Mouse (Mus musculus): Measurements from ENCODE around the gene Slc35e2. TPM values are rescaled to one million over a fixed set of nuclear protein-coding genes. Genes with fewer than 3 reads are reported as not detected.
"Not testable (repeated sequence)": the region's sequence is repeated elsewhere in the genome, so short reads cannot be mapped to it uniquely, and the experiment has no call there.

Gene Slc35e2
- polyA plus RNA-seq, 1 experiment from 2014 or later: 11.9 TPM

- H3K4me3 ChIP-seq: no peak overlapping the region
- H3K27ac ChIP-seq (replicated peaks): no peak overlapping the region
- H3K36me3 ChIP-seq: peaks cover 77% of the 10 kb centered on the region
- no peaks in the 10 kb centered on the region for H3K9me3 ChIP-seq (replicated peaks)
- no peak for DNase-seq (ENCODE audit: low spot score)
- 80% methylated on average over 2 of the region's 2 CpGs for WGBS
- no peaks in the 10 kb centered on the region for H3K27me3 ChIP-seq (ENCODE audit: low read depth, poor library complexity, severe bottlenecking)
- peaks cover 13% of the 10 kb centered on the region for H3K4me1 ChIP-seq
Measured at GRCm38 (mm10) chr4:155606825-155607224, 5.6 kb downstream of the Slc35e2 start.

GRCm38 (mm10) chr4:155611860-155612259 is 10.6 kb downstream of the Slc35e2 start:
- Histone ChIP-seq H3K36me3 (peaks cover 80% of the 10 kb centered on the region), H3K4me1 (no peaks in the 10 kb centered on the region), H3K9me3 (replicated peaks) (no peaks in the 10 kb centered on the region), H3K27ac (replicated peaks) (no peak overlapping the region), H3K27me3 (ENCODE audit: low read depth, poor library complexity, severe bottlenecking) (no peaks in the 10 kb centered on the region), H3K4me3 (no peak overlapping the region)
- WGBS: 97% methylated on average over 3 of the region's 3 CpGs
- no peak for DNase-seq (ENCODE audit: low spot score)

- 97% methylated on average over 3 of the region's 3 CpGs for WGBS
- DNase-seq (ENCODE audit: low spot score): no peak
- peaks cover 85% of the 10 kb centered on the region for H3K36me3 ChIP-seq
- no peaks in the 10 kb centered on the region for H3K9me3 ChIP-seq (replicated peaks)
- H3K27ac ChIP-seq (replicated peaks): no peak overlapping the region
- no peaks in the 10 kb centered on the region for H3K4me1 ChIP-seq
- no peaks in the 10 kb centered on the region for H3K27me3 ChIP-seq (ENCODE audit: low read depth, poor library complexity, severe bottlenecking)
- H3K4me3 ChIP-seq: no peak overlapping the region
Measured at GRCm38 (mm10) chr4:155613264-155613663, 12.0 kb downstream of the Slc35e2 start.

GRCm38 (mm10) chr4:155618321-155618720 is 17.1 kb downstream of the Slc35e2 start:
- Histone ChIP-seq H3K4me3 (no peak overlapping the region), H3K4me1 (peaks cover 2% of the 10 kb centered on the region; the same call in 1 of the 2 replicates), H3K36me3 (peaks cover 82% of the 10 kb centered on the region), H3K9me3 (replicated peaks) (no peaks in the 10 kb centered on the region), H3K27ac (replicated peaks) (no peak overlapping the region), H3K27me3 (ENCODE audit: low read depth, poor library complexity, severe bottlenecking) (no peaks in the 10 kb centered on the region)
- WGBS: 91% methylated on average over 5 of the region's 5 CpGs
- no peak for DNase-seq (ENCODE audit: low spot score)

GRCm38 (mm10) chr4:155624338-155625291 is 23.4 kb downstream of the Slc35e2 start, which contains the start of gene Cdk11b:
Gene Cdk11b (plus strand): TSS chr4:155624854.
- Histone ChIP-seq H3K9me3 (replicated peaks) (no peaks in the 10 kb centered on the region), H3K4me1 (peaks cover 18% of the 10 kb centered on the region), H3K4me3 (peak within 1 kb of the TSS; percentile 98), H3K27ac (replicated peaks) (peak within 1 kb of the TSS; percentile 83), H3K36me3 (peaks cover 58% of the 10 kb centered on the region), H3K27me3 (ENCODE audit: low read depth, poor library complexity, severe bottlenecking) (no peaks in the 10 kb centered on the region)
- under 1% methylated on average over 84 of the region's 84 CpGs for WGBS
- DNase-seq (ENCODE audit: low spot score): peak; percentile 97

GRCm38 (mm10) chr4:155630267-155630666 is 29.1 kb downstream of the Slc35e2 start:
- WGBS: 92% methylated on average over 6 of the region's 6 CpGs
- Histone ChIP-seq H3K36me3 (peaks cover 90% of the 10 kb centered on the region), H3K4me1 (peaks cover 4% of the 10 kb centered on the region), H3K9me3 (replicated peaks) (no peaks in the 10 kb centered on the region), H3K27ac (replicated peaks) (no peak overlapping the region), H3K27me3 (ENCODE audit: low read depth, poor library complexity, severe bottlenecking) (no peaks in the 10 kb centered on the region), H3K4me3 (no peak overlapping the region)
- no peak for DNase-seq (ENCODE audit: low spot score)

- H3K27ac ChIP-seq (replicated peaks): no peak overlapping the region
- H3K4me1 ChIP-seq: no peaks in the 10 kb centered on the region
- H3K36me3 ChIP-seq: peaks cover 98% of the 10 kb centered on the region
- H3K27me3 ChIP-seq (ENCODE audit: low read depth, poor library complexity, severe bottlenecking): no peaks in the 10 kb centered on the region
- H3K4me3 ChIP-seq: no peak overlapping the region
- no peak for DNase-seq (ENCODE audit: low spot score)
- no peaks in the 10 kb centered on the region for H3K9me3 ChIP-seq (replicated peaks)
Measured at GRCm38 (mm10) chr4:155635766-155636499, 34.7 kb downstream of the Slc35e2 start.

GRCm38 (mm10) chr4:155643531-155643930 is 42.3 kb downstream of the Slc35e2 start:
- H3K27me3 ChIP-seq (ENCODE audit: low read depth, poor library complexity, severe bottlenecking): no peaks in the 10 kb centered on the region
- no peak for DNase-seq (ENCODE audit: low spot score)
- WGBS: 100% methylated on average over 1 of the region's 1 CpGs
- H3K27ac ChIP-seq (replicated peaks): no peak overlapping the region
- H3K4me1 ChIP-seq: no peaks in the 10 kb centered on the region
- no peaks in the 10 kb centered on the region for H3K9me3 ChIP-seq (replicated peaks)
- no peak overlapping the region for H3K4me3 ChIP-seq
- H3K36me3 ChIP-seq: peaks cover 97% of the 10 kb centered on the region

- not testable (repeated sequence) for H3K4me1 ChIP-seq; DNase-seq (ENCODE audit: low spot score); H3K27ac ChIP-seq (replicated peaks); H3K9me3 ChIP-seq (replicated peaks); H3K4me3 ChIP-seq; H3K27me3 ChIP-seq (ENCODE audit: low read depth, poor library complexity, severe bottlenecking)
- WGBS: 98% methylated on average over 2 of the region's 2 CpGs
- H3K36me3 ChIP-seq: peaks cover 99% of the 10 kb centered on the region
Measured at GRCm38 (mm10) chr4:155645308-155645707, 44.1 kb downstream of the Slc35e2 start, which contains the start of gene Gm10563. Gene Gm10563 (minus strand): TSS chr4:155645408.

GRCm38 (mm10) chr4:155645721-155646120 is 44.5 kb downstream of the Slc35e2 start:
- Histone ChIP-seq H3K27ac (replicated peaks) (no peak overlapping the region), H3K4me3 (no peak overlapping the region), H3K27me3 (ENCODE audit: low read depth, poor library complexity, severe bottlenecking) (peaks cover 8% of the 10 kb centered on the region), H3K9me3 (replicated peaks) (no peaks in the 10 kb centered on the region), H3K36me3 (peaks cover 99% of the 10 kb centered on the region), H3K4me1 (no peaks in the 10 kb centered on the region)
- WGBS: 97% methylated on average over 5 of the region's 5 CpGs
- no peak for DNase-seq (ENCODE audit: low spot score)

GRCm38 (mm10) chr4:155649355-155649754 is 48.1 kb downstream of the Slc35e2 start:
- Histone ChIP-seq H3K4me1 (peaks cover 24% of the 10 kb centered on the region), H3K27me3 (ENCODE audit: low read depth, poor library complexity, severe bottlenecking) (peaks cover 44% of the 10 kb centered on the region), H3K4me3 (no peak overlapping the region), H3K27ac (replicated peaks) (no peak overlapping the region), H3K36me3 (peaks cover 75% of the 10 kb centered on the region), H3K9me3 (replicated peaks) (no peaks in the 10 kb centered on the region)
- WGBS: 92% methylated on average over 11 of the region's 11 CpGs
- no peak for DNase-seq (ENCODE audit: low spot score)

GRCm38 (mm10) chr4:155651553-155652269 is 50.5 kb downstream of the Slc35e2 start:
- H3K9me3 ChIP-seq (replicated peaks): no peaks in the 10 kb centered on the region
- no peak overlapping the region for H3K27ac ChIP-seq (replicated peaks)
- H3K4me3 ChIP-seq: no peak overlapping the region
- no peak for DNase-seq (ENCODE audit: low spot score)
- peaks cover 37% of the 10 kb centered on the region for H3K4me1 ChIP-seq
- 65% methylated on average over 15 of the region's 15 CpGs for WGBS
- peaks cover 60% of the 10 kb centered on the region for H3K36me3 ChIP-seq
- H3K27me3 ChIP-seq (ENCODE audit: low read depth, poor library complexity, severe bottlenecking): peaks cover 68% of the 10 kb centered on the region
